Mouse (Mus musculus) granulocyte monocyte progenitor cell, adult 5-6 weeks (primary cell): ENCODE measurements at regions not wholly inside any gene's neighbourhood (a gene's known extent, or its start where the extent isn't known, plus 50 kb on each side); places are given as distances from the start of the nearest gene placed in this dataset.
A peak's percentile ranks its signal among the peaks of the same experiment; 100 is the strongest.

Source experiments
- ATAC-seq: replicated peaks from 2 replicates; pipeline ENCODE4 v1.8.0; 2016; ENCODE audit warnings: mild to moderate bottlenecking, moderate TSS enrichment, inconsistent platforms; ENCODE audit not compliant: poor library complexity, severe bottlenecking

DNA sequence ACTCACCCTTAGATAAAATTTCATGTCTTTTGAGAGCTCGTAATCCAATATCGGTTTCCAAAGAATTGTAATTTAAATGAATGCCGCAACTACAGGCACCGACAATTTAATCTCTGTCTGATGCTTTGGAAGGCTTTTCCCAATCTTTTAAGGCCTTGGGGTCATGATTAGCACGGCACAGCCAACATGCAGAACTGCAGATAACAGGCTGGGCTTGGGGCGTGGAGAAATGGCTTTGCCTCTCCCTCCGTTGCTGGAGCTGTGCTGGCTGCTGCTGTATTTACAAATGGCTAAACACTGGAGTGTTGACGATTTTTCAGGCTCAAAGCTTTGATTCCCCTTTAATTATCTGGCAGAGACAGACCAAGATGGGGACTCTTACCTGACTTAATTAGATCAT, 101.3 kb upstream of the Mphosph6 start:
- ATAC-seq = no peak

DNA sequence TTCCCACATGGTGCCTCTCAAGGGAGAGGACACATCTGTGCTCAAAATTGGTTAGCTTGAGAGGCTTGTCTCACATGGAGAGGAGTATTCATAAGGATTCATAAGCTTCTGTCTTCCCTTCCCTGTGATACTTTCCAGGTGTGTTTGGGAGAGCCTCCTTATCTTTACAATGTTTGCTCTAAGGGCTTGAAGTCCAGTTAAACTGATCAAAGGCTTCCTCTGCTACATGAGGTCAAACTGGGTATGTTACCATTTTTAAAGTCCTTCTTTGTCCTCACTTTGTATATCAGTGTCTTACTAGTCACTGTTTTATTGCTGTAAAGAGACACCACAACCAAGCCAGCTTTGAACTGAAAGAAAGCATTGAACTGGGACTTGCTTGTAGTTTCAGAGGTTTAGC, 98.1 kb upstream of the Mphosph6 start:
- no peak for ATAC-seq

DNA sequence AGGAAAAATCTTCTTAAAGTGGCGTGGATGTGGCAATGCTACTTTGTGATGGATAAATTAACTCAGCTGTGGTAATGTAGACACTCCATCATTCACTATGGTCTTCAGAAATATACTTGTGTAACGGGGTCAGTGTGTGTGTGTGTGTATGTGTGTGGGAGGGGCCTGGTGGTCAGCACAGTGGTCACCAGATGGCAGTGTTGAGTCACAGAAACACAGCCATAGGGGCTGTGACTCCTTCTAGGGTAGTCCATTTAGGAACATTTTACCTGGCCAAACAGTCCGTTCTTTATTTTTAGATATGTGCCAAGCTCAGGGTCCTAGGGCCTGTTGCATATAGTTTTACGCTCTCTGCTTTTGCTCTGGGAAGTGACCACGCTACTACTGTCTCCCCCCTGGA, 96.3 kb upstream of the Mphosph6 start:
- ATAC-seq = peak; percentile 40; the same call in 1 of the 2 replicates

GRCm38 (mm10) chr8:117894861-117895260, 93.1 kb upstream of the Mphosph6 start:
- no peak for ATAC-seq

- ATAC-seq = no peak
Observed at GRCm38 (mm10) chr8:117890211-117890610, 88.5 kb upstream of the Mphosph6 start.

DNA sequence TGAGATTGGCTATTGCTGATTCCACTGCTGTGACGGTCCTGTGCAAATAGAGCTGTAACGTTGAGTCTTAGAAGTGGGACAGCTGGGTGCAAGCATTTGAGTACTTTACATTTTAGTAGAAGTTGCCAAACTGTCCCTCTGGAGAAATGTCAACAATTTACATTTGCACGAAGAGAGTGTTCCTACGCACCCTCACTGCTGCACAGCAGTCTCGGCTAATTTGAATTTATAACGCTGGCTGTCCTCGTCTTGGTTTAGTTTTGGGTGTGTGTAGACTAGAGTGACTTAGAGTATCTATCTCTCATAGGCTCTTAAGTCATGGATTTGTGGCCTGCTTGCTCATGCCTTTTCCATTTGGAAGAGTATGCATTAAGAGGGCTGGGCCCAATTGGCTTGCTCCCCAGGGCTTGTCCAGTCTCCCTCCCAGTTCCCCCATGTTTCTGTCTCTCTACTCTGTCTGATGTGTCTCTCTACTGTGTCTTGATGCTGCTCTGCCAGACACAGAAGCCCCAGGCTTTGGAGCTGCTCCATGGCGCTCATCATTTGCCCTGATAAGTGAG, 79.8 kb upstream of the Mphosph6 start:
- ATAC-seq = no peak

GRCm38 (mm10) chr8:117880279-117880975, 78.7 kb upstream of the Mphosph6 start:
- ATAC-seq = no peak

- ATAC-seq = no peak
Observed at GRCm38 (mm10) chr8:117873611-117874010, 71.9 kb upstream of the Mphosph6 start.

- ATAC-seq = no peak
Observed at GRCm38 (mm10) chr8:117867138-117867537, 65.4 kb upstream of the Mphosph6 start.

DNA sequence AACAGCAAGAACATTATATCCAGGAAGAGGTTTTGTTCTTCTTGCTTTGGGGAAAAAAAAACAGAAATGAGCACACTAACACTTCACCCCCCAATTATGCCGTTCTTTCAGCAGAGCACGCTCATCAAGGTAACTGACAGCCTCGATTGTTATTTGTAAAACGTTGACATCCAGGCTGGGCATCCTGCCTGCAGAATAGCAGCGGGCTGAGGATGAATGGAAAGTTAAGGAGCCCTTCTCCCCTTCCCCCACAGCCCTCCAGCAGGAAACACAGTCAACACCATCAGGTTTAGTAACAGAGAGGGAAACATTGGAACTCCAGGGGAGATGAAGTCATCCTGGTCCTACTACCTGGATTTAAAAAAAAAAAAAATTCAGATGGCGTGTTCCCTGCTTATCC, 63.3 kb upstream of the Mphosph6 start:
- ATAC-seq = no peak

- ATAC-seq = peak; percentile 80
Observed at GRCm38 (mm10) chr8:117863837-117864236, 62.1 kb upstream of the Mphosph6 start.

- no peak for ATAC-seq
Observed at GRCm38 (mm10) chr8:117862318-117862717, 60.6 kb upstream of the Mphosph6 start.

DNA sequence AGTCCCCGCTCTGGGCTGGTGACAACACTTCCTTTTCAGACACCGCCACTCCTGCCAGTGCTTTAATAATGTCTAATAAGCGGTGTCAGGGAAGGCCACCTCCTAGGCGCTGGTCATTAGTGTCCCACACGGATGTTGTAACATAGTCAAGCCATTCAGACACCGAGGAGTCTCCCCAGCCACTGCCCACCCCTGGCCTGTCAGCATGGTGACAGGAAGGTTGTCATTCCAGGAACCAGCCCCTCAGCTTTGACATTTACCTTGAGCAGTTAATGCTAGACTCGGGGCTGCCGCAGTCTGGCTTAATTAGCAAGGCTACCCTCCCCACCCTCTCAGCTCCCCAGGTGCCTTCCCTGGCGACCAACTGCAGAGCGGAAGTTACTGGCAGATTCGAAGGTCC, 58.0 kb upstream of the Mphosph6 start:
- ATAC-seq = peak; percentile 46

- ATAC-seq = no peak
Observed at GRCm38 (mm10) chr8:117859095-117859494, 57.4 kb upstream of the Mphosph6 start.

DNA sequence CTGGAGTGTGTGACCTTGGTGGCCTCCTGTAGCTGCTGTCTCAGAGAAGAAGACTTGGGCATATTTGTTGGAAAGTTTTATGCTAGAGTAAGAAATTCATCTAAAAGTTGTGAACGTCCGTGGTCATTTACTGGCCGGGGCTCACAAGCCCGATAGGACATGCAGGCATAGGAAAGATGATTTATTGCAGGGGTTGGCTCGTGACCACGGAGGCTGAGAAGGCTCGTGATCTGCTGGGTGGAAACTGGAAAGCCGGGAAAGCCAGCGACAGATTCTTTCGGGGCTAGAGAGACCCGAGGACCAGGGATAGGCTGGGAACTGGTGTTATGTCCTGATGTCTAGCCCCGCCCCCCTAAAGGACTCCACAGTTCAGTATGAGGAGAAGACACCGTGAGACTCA, 54.4 kb upstream of the Mphosph6 start:
- ATAC-seq = no peak

- ATAC-seq = no peak
Observed at GRCm38 (mm10) chr8:117854942-117855491, 53.3 kb upstream of the Mphosph6 start.

DNA sequence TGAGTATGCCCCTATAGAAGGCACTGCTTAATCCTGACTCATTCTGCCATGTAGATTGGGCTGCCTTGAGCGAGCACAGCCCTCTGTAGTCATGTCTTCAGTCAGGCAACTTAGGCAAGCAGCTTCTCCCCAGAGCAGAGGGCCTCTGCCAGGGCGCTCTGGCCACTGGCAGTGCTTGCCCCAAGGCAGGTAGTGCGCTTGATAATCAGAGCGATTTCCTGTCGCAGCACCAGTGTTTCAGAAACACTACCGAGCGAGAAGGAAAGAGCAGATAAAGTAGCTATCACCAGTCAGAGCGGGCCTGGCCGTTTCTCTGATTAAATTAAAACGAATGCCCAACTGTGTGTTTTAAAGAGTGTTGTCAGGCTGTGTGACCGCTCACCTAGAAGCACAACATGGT, 52.6 kb upstream of the Mphosph6 start:
- ATAC-seq = no peak

DNA sequence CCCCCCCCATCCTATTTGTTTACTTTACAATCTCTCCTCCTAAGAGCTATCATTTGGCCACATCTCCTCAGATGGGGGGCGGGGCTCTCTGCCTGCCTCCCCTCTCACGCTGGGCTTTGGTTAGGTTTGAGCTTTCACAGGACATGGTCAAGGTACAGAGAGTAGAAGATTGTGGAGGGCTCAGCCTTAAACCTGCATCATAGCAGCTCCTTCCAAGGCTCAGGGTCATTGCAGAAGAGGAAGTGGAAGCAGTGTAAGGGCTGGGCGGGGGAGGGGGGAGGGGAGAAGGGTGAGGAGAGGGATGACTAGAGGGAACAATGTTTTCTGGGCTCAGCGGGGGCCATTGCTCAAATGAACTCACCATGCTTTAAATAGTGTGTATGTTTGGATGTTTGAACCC, 51.7 kb upstream of the Mphosph6 start:
- ATAC-seq = peak; percentile 96

DNA sequence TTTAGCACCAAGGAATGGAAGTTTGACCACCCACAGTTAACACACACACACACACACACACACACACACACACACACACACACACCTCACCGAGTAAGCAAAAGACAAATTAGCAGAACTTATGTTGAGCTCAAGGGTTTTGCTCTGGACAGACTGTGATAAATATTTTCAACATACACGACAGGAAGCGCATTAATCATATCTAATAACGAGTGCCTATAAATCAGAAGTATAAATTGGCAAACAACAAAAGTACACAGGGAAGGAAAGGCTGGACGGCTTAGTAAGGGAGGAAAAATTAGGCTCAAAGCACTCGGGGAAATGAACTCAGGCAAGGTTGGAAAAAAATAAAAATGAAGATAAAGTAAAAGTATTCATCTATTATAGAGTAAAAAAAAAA, 50.8 kb upstream of the Mphosph6 start:
- no peak for ATAC-seq
